Mouse (Mus musculus) forebrain, embryonic 13.5 days (tissue): ENCODE data around the gene A26c2. TPM values are rescaled to one million over a fixed set of nuclear protein-coding genes. Genes with fewer than 3 reads are reported as not detected.

Source experiments
- ATAC-seq: fragments of 200-750 bp; cut with Nextera tagmentation; 2 replicates; pipeline ENCODE4 v1.8.0; 2017
- H3K27ac ChIP-seq: fragments of 300-500 bp; sonication (generic); 2 replicates; pipeline ENCODE4 v1.5.1; 2015; ENCODE audit warnings: inconsistent platforms, mild to moderate bottlenecking, moderate library complexity
- H3K27me3 ChIP-seq: fragments of 300-500 bp; sonication (generic); 2 replicates; pipeline ENCODE4 v1.6.1; 2015; ENCODE audit warnings: mild to moderate bottlenecking, inconsistent platforms
- H3K36me3 ChIP-seq: fragments of 300-500 bp; sonication (generic); 2 replicates; pipeline ENCODE4 v1.6.1; 2015; ENCODE audit warnings: mild to moderate bottlenecking, inconsistent platforms; ENCODE audit not compliant: poor library complexity, severe bottlenecking
- H3K4me1 ChIP-seq: fragments of 300-500 bp; sonication (generic); 2 replicates; pipeline ENCODE4 v1.6.1; 2015; ENCODE audit warnings: inconsistent platforms
- H3K4me2 ChIP-seq: fragments of 300-500 bp; sonication (generic); 2 replicates; pipeline ENCODE4 v1.6.1; 2015; ENCODE audit warnings: inconsistent platforms, mild to moderate bottlenecking, moderate library complexity
- H3K4me3 ChIP-seq: fragments of 300-500 bp; sonication (generic); 2 replicates; pipeline ENCODE4 v1.5.1; 2015; ENCODE audit warnings: mild to moderate bottlenecking, inconsistent platforms
- H3K9ac ChIP-seq: fragments of 300-500 bp; sonication (generic); 2 replicates; pipeline ENCODE4 v1.6.1; 2015; ENCODE audit warnings: mild to moderate bottlenecking, inconsistent platforms
- H3K9me3 ChIP-seq: fragments of 300-500 bp; sonication (generic); replicated peaks from 2 replicates; pipeline ENCODE4 v1.6.1; 2016; ENCODE audit warnings: inconsistent platforms
- WGBS: fragments of 180-500 bp; shearing (Covaris S2); methylation state at CpG from one replicate; pipeline ENCODE4 v1.1.7; 2015; 5-methylcytosine and 5-hydroxymethylcytosine counted together
- polyA plus RNA-seq: library from polyadenylated mRNA; unstranded; fragments of >200 nt; fragmentation: Nextera tagmentation; extraction: Ambion mirVana; gene quantifications from 2 replicates; pipeline ENCODE4 v1.2.1, GENCODE M21; 2015

A26c2 gene
- not detected in 2 replicates for polyA plus RNA-seq

DNA sequence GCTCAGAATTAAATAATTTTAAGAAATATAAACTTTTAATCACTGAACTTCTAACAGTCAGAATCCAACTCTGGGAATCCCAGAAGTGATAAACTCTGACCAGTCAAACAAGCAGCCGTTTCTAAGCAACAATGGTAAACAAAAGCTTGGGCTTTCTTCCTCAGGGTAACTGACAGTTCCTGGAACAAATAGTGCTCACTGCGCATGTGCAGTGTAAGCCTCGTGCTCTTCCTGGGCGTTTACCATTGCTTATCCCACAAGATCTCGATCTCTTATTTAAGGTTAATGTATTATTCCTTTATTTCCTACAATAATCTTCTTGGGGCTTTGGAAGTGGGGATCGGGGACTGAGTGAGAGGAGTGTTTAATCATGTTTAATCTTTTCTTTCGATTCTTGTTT is at the start of gene A26c2:
Gene A26c2, minus strand, starts transcription at position 101 of the 400 bp plus-strand sequence.
- Histone ChIP-seq H3K4me2 (no peak within 1 kb of the TSS), H3K4me1 (no peaks in the 10 kb centered on the region), H3K9me3 (peaks cover 11% of the 10 kb centered on the region; the same call in 1 of the 2 replicates), H3K27me3 (no peaks in the 10 kb centered on the region), H3K9ac (no peak within 1 kb of the TSS), H3K4me3 (no peak within 1 kb of the TSS), H3K27ac (no peak within 1 kb of the TSS), H3K36me3 (no peaks in the 10 kb centered on the region)
- no peak for ATAC-seq
- 82% methylated on average over 7 of the region's 7 CpGs for whole genome bisulfite sequencing

DNA sequence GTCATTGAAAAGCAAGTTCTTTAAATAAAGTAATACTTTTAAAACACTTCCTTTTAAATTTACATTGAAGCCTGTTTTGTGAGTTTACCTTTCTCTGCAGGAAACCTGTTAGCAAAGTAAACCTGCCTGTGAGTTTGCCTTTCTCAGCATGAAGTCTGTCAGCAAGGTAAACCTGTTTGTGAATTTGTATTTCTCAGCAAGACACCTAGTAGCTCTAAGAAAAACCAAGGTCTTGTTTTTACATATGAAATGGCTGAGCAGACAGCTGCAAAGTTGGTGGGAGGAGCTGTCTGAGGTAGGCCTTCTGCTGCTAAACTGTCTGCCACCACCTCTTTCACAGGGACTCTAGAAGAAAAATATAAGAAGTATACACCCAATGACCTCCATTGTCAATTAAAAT is 28.0 kb upstream of the A26c2 start:
- ATAC-seq: no peak
- H3K27ac ChIP-seq: no peak overlapping the region
- H3K27me3 ChIP-seq: no peaks in the 10 kb centered on the region
- no peak overlapping the region for H3K9ac ChIP-seq
- H3K4me1 ChIP-seq: no peaks in the 10 kb centered on the region
- H3K4me3 ChIP-seq: no peak overlapping the region
- peaks cover 6% of the 10 kb centered on the region; the same call in 1 of the 2 replicates for H3K9me3 ChIP-seq
- no peaks in the 10 kb centered on the region for H3K36me3 ChIP-seq
- no peak overlapping the region for H3K4me2 ChIP-seq
